Mouse (Mus musculus) midbrain, embryonic 16.5 days (tissue): ENCODE results near the gene Gm45062. TPM values are rescaled to one million over a fixed set of nuclear protein-coding genes. Genes with fewer than 3 reads are reported as not detected.

ENCODE experiments used
- ATAC-seq: fragments of 200-750 bp; cut with Nextera tagmentation; 2 replicates; pipeline ENCODE4 v1.8.0; 2017; ENCODE audit warnings: moderate TSS enrichment
- H3K27ac ChIP-seq: fragments of 300-500 bp; sonication (generic); 2 replicates; pipeline ENCODE4 v1.5.1; 2014; ENCODE audit warnings: mild to moderate bottlenecking, low read length, mixed read lengths
- H3K27me3 ChIP-seq: fragments of 300-500 bp; sonication (generic); 2 replicates; pipeline ENCODE4 v1.6.1; 2014; ENCODE audit warnings: low read depth, low read length, mixed read lengths; ENCODE audit not compliant: control insufficient read depth, insufficient read depth
- H3K36me3 ChIP-seq: fragments of 300-500 bp; sonication (generic); 2 replicates; pipeline ENCODE4 v1.6.1; 2014; ENCODE audit warnings: mild to moderate bottlenecking, low read length, moderate library complexity, mixed read lengths; ENCODE audit not compliant: control insufficient read depth, insufficient read depth
- H3K4me1 ChIP-seq: fragments of 300-500 bp; sonication (generic); 2 replicates; pipeline ENCODE4 v1.6.1; 2014; ENCODE audit warnings: mild to moderate bottlenecking, low read length, mixed read lengths; ENCODE audit not compliant: control insufficient read depth, insufficient read depth
- H3K4me2 ChIP-seq: fragments of 300-500 bp; sonication (generic); 2 replicates; pipeline ENCODE4 v1.6.1; 2014; ENCODE audit warnings: mild to moderate bottlenecking, low read length, mixed read lengths
- H3K4me3 ChIP-seq: fragments of 300-500 bp; sonication (generic); 2 replicates; pipeline ENCODE4 v1.5.1; 2014; ENCODE audit warnings: low read depth, mild to moderate bottlenecking, low read length, moderate library complexity, mixed read lengths
- H3K9ac ChIP-seq: fragments of 300-500 bp; sonication (generic); 2 replicates; pipeline ENCODE4 v1.6.1; 2014; ENCODE audit warnings: low read depth, low read length, mixed read lengths
- H3K9me3 ChIP-seq: fragments of 300-500 bp; sonication (generic); replicated peaks from 2 replicates; pipeline ENCODE4 v1.6.1; 2014; ENCODE audit warnings: mild to moderate bottlenecking, low read length, mixed read lengths; ENCODE audit not compliant: control insufficient read depth, poor library complexity, severe bottlenecking
- whole genome bisulfite sequencing: fragments of 180-500 bp; shearing (Covaris S2); extraction: QIAGEN DNeasy Blood & Tissue Kit; methylation state at CpG from one replicate; pipeline ENCODE4 v1.1.7; 2014; 5-methylcytosine and 5-hydroxymethylcytosine counted together
- polyA plus RNA-seq: library from polyadenylated mRNA; unstranded; fragments of >200 nt; fragmentation: Nextera tagmentation; extraction: Ambion mirVana; gene quantifications from 2 replicates; pipeline ENCODE4 v1.2.1, GENCODE M21; 2015

Gm45062 gene
- polyA plus RNA-seq, 1 experiment from 2014 or later, result 9.6 TPM

DNA sequence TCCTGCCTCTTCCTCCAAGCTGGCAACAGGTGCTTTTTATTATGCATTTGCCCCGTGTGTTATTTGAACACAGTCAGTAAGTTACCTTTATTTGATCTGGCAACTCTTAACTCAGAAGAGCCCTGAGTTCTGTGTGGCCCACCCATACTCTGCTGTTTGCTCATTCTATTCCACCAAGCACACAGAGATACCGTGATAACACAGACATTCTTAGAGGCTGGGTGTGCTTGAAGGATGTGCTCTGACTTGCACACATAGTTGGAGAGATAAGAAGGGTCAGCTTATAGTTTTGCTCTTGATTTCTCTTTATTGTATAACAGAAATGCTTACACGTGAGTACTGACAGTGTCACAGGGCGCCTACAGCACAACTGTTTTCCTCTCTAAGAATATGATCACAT, 133.8 kb downstream of the Gm45062 start:
- 85% methylated on average over 4 of the region's 4 CpGs for WGBS
- H3K36me3 ChIP-seq, result no peaks in the 10 kb centered on the region
- no peak overlapping the region for H3K4me2 ChIP-seq
- peaks cover 2% of the 10 kb centered on the region; the same call in 1 of the 2 replicates for H3K4me1 ChIP-seq
- no peaks in the 10 kb centered on the region for H3K27me3 ChIP-seq
- no peak overlapping the region for H3K9ac ChIP-seq
- H3K4me3 ChIP-seq, result no peak overlapping the region
- no peak for ATAC-seq
- H3K27ac ChIP-seq, result no peak overlapping the region
- no peaks in the 10 kb centered on the region for H3K9me3 ChIP-seq

GRCm38 (mm10) chr6:8394044-8394443, 134.8 kb downstream of the Gm45062 start:
- no peak for ATAC-seq
- H3K9ac ChIP-seq, result no peak overlapping the region
- no peak overlapping the region for H3K4me2 ChIP-seq
- H3K9me3 ChIP-seq, result no peaks in the 10 kb centered on the region
- H3K4me3 ChIP-seq, result no peak overlapping the region
- no peaks in the 10 kb centered on the region for H3K27me3 ChIP-seq
- no peak overlapping the region for H3K27ac ChIP-seq
- peaks cover 2% of the 10 kb centered on the region; the same call in 1 of the 2 replicates for H3K4me1 ChIP-seq
- no peaks in the 10 kb centered on the region for H3K36me3 ChIP-seq

- ATAC-seq, result no peak
- Histone ChIP-seq H3K4me2 (no peak overlapping the region), H3K36me3 (no peaks in the 10 kb centered on the region), H3K9ac (no peak overlapping the region), H3K27me3 (no peaks in the 10 kb centered on the region), H3K27ac (no peak overlapping the region), H3K4me3 (no peak overlapping the region), H3K9me3 (no peaks in the 10 kb centered on the region), H3K4me1 (peaks cover 2% of the 10 kb centered on the region; the same call in 1 of the 2 replicates)
- 28% methylated on average over 4 of the region's 4 CpGs for WGBS
These were observed 135.8 kb downstream of the Gm45062 start for GRCm38 (mm10) chr6:8395061-8395460.

DNA sequence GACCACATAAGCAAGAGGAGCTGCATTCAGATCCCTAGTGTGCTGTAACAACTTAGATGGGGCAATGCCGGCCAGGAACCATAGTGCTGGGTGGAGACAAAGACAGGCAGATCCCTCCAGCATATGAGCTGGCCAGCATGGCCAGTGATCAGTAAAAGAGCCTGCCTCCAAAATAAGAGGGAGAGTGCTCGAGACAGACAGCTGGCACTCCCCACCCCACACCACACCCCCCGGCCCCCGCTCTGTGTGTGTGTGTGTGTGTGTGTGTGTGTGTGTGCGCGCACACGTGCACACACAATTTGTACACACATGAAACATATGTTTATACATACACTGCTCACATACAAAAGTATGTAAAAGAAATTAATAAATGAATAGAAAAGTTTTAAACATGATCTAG, 138.0 kb downstream of the Gm45062 start:
- no peak overlapping the region for H3K4me2 ChIP-seq
- H3K9me3 ChIP-seq, result no peaks in the 10 kb centered on the region
- no peak overlapping the region for H3K27ac ChIP-seq
- peaks cover 6% of the 10 kb centered on the region for H3K4me1 ChIP-seq
- no peaks in the 10 kb centered on the region for H3K27me3 ChIP-seq
- ATAC-seq, result peak; percentile 54; the same call in 1 of the 2 replicates
- no peak overlapping the region for H3K4me3 ChIP-seq
- no peak overlapping the region for H3K9ac ChIP-seq
- WGBS, result 81% methylated on average over 7 of the region's 7 CpGs
- H3K36me3 ChIP-seq, result no peaks in the 10 kb centered on the region

- ATAC-seq, result no peak
- Histone ChIP-seq H3K27ac (no peak overlapping the region), H3K36me3 (no peaks in the 10 kb centered on the region)
These were observed 140.5 kb downstream of the Gm45062 start for GRCm38 (mm10) chr6:8399710-8400109.

DNA sequence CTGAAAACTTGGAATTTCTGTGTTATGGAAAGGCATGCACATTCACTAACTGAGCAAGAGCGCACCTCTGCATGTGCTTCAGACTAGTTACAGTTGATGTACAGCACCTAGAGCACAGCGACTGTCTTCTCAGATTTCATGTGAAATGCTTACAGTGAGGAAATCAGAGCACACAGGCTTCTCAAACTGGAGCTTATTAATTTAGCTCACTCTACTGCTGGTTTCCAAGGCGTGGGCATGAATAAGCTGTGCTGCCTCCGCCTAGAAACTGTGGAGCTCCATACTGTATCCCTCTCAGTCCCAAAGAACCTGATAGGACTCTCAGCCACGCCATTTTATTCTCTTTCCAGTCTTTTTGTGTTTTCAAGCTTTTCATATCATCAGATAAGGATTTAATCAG, 143.9 kb downstream of the Gm45062 start:
- ATAC-seq, result no peak
- WGBS, result 95% methylated on average over 5 of the region's 5 CpGs
- Histone ChIP-seq H3K9ac (no peak overlapping the region), H3K9me3 (no peaks in the 10 kb centered on the region), H3K4me2 (no peak overlapping the region), H3K36me3 (no peaks in the 10 kb centered on the region), H3K4me1 (peaks cover 4% of the 10 kb centered on the region), H3K27ac (no peak overlapping the region), H3K4me3 (no peak overlapping the region), H3K27me3 (no peaks in the 10 kb centered on the region)

More at GRCm38 (mm10) chr6:8399710-8400109, 140.5 kb downstream of the Gm45062 start:
- Histone ChIP-seq H3K9me3 (no peaks in the 10 kb centered on the region), H3K4me1 (peaks cover 6% of the 10 kb centered on the region), H3K27me3 (no peaks in the 10 kb centered on the region), H3K4me2 (no peak overlapping the region), H3K9ac (no peak overlapping the region), H3K4me3 (no peak overlapping the region)
- 60% methylated on average over 1 of the region's 1 CpGs for WGBS

DNA sequence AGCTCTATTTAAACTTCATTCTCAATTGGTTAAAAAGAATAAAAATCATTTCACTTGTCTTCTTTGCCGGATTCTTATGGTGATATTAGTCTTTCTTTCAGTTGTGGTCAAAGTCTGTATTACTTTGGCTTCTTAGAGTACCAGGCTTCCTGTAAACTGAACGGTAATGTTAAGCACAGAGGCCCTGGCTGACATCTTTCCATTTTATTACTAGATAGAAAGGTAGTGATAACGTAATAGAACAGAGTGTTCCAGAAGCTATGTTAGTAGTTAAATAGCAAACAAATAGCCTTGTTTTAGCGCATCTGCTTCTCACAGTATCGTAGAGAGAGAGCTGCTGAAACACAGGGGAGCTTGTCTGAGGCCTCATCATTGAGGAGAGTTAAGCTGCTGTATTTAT, 146.6 kb downstream of the Gm45062 start:
- ATAC-seq, result no peak
- H3K27me3 ChIP-seq, result no peaks in the 10 kb centered on the region
- 89% methylated on average over 5 of the region's 5 CpGs for WGBS
- no peak overlapping the region for H3K9ac ChIP-seq
- no peak overlapping the region for H3K4me2 ChIP-seq
- no peaks in the 10 kb centered on the region for H3K9me3 ChIP-seq
- H3K36me3 ChIP-seq, result no peaks in the 10 kb centered on the region
- H3K4me1 ChIP-seq, result no peaks in the 10 kb centered on the region
- no peak overlapping the region for H3K4me3 ChIP-seq
- no peak overlapping the region for H3K27ac ChIP-seq

GRCm38 (mm10) chr6:8408332-8408731, 149.1 kb downstream of the Gm45062 start:
- H3K9ac ChIP-seq, result no peak overlapping the region
- no peak overlapping the region for H3K27ac ChIP-seq
- H3K27me3 ChIP-seq, result no peaks in the 10 kb centered on the region
- 85% methylated on average over 2 of the region's 2 CpGs for WGBS
- H3K36me3 ChIP-seq, result no peaks in the 10 kb centered on the region
- H3K4me1 ChIP-seq, result peaks cover 4% of the 10 kb centered on the region
- H3K9me3 ChIP-seq, result no peaks in the 10 kb centered on the region
- H3K4me3 ChIP-seq, result no peak overlapping the region
- ATAC-seq, result no peak
- H3K4me2 ChIP-seq, result no peak overlapping the region

DNA sequence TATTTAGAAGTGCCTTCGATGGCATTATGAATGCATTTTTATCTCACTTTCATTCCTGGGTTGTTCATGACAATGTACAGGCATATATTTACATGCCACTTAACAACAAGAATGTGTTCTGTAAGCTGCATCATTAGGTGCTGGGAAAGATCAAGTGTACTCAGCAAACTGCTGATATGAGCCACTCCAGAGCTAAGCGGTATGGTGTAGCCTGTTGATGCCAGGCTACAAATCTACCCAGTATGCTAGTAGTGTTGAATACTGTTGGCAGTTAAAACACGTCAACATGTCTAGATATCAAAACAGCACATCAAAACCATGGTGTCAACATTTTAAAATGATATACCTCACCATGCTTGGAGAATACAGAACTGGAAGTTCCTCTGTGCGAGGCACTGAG, 150.6 kb downstream of the Gm45062 start:
- no peak overlapping the region for H3K9ac ChIP-seq
- H3K4me2 ChIP-seq, result no peak overlapping the region
- H3K27me3 ChIP-seq, result no peaks in the 10 kb centered on the region
- WGBS, result 83% methylated on average over 4 of the region's 4 CpGs
- no peaks in the 10 kb centered on the region for H3K36me3 ChIP-seq
- H3K27ac ChIP-seq, result no peak overlapping the region
- H3K9me3 ChIP-seq, result no peaks in the 10 kb centered on the region
- no peak for ATAC-seq
- H3K4me3 ChIP-seq, result no peak overlapping the region
- peaks cover 7% of the 10 kb centered on the region for H3K4me1 ChIP-seq
